Mouse (Mus musculus): Measurements from ENCODE around the gene Adam19. TPM values are rescaled to one million over a fixed set of nuclear protein-coding genes. Genes with fewer than 3 reads are reported as not detected.

Adam19 gene
- total RNA-seq, 1 experiment = 43.8 TPM

- peak within 1 kb of the TSS; percentile 34 for H3K9ac ChIP-seq (ENCODE audit: insufficient read depth, low read depth, low read length, poor library complexity, severe bottlenecking)
- H3K27ac ChIP-seq (ENCODE audit: insufficient read depth, low read depth, low read length, poor library complexity, severe bottlenecking) = no peak within 1 kb of the TSS
- H3K9me3 ChIP-seq (ENCODE audit: control insufficient read depth, insufficient read depth, low read depth, low read length) = no peaks in the 10 kb centered on the region
- in situ Hi-C loops (cut with MboI; ENCODE audit: low sequenced_read_pairs in 2 of 2, unreplicated experiment in 2 of 2) = no loop called here
- H3K4me3 ChIP-seq (ENCODE audit: insufficient read depth in 1 of 2, low read depth in 1 of 2, low read length in 2 of 2, poor library complexity in 1 of 2, severe bottlenecking in 1 of 2) = peak within 1 kb of the TSS; percentile 68 to 76
- TF ChIP-seq ZNF384 (IDR thresholded peaks at IDR 0.05; ENCODE audit: low read depth, low read length) = no peak
- no peak for TF ChIP-seq CHD2 (IDR thresholded peaks at IDR 0.05; ENCODE audit: low read depth, low read length)
- TF ChIP-seq HCFC1 (IDR thresholded peaks at IDR 0.05; ENCODE audit: borderline replicate concordance, insufficient read depth, low read length) = no peak
- no peak for TF ChIP-seq MAFK (IDR thresholded peaks at IDR 0.05; ENCODE audit: insufficient read depth, low read depth, low read length)
- TF ChIP-seq ZC3H11A (IDR thresholded peaks at IDR 0.05; ENCODE audit: borderline replicate concordance, low read depth, low read length) = no peak
- peaks cover 0 to 1% of the 10 kb centered on the region in 2 experiments; a peak in 1 of 4 replicates for H3K4me1 ChIP-seq (ENCODE audit: control insufficient read depth in 2 of 2, insufficient read depth in 2 of 2, low read length in 2 of 2, poor library complexity in 1 of 2)
- no peaks in the 10 kb centered on the region for H3K36me3 ChIP-seq (ENCODE audit: control insufficient read depth, insufficient read depth, low read length, poor library complexity, severe bottlenecking)
- peak; percentile 19 for DNase-seq (ENCODE audit: low read depth, low spot score)
These were observed 110.2 kb downstream of the Adam19 start, which contains the start of gene Nipal4 for GRCm38 (mm10) chr11:46165866-46166585. TSS of gene Nipal4 (minus strand) at chr11:46166508.

GRCm38 (mm10) chr11:46168506-46168905 is 112.7 kb downstream of the Adam19 start:
- in situ Hi-C loops (cut with MboI; ENCODE audit: low sequenced_read_pairs in 2 of 2, unreplicated experiment in 2 of 2) = no loop called here
- no peak for DNase-seq (ENCODE audit: low read depth, low spot score)

GRCm38 (mm10) chr11:46169908-46170307 is 114.1 kb downstream of the Adam19 start:
- in situ Hi-C loops (cut with MboI; ENCODE audit: low sequenced_read_pairs in 2 of 2, unreplicated experiment in 2 of 2) = no loop called here
- H3K27ac ChIP-seq (ENCODE audit: insufficient read depth, low read depth, low read length, poor library complexity, severe bottlenecking) = no peak overlapping the region
- H3K9me3 ChIP-seq (ENCODE audit: control insufficient read depth, insufficient read depth, low read depth, low read length) = no peaks in the 10 kb centered on the region

More at GRCm38 (mm10) chr11:46168506-46168905, 112.7 kb downstream of the Adam19 start:
- H3K4me3 ChIP-seq (ENCODE audit: insufficient read depth in 1 of 2, low read depth in 1 of 2, low read length in 2 of 2, poor library complexity in 1 of 2, severe bottlenecking in 1 of 2) = no peak overlapping the region
- no peaks in the 10 kb centered on the region for H3K9me3 ChIP-seq (ENCODE audit: control insufficient read depth, insufficient read depth, low read depth, low read length)
- no peak for TF ChIP-seq ZC3H11A (IDR thresholded peaks at IDR 0.05; ENCODE audit: borderline replicate concordance, low read depth, low read length)
- TF ChIP-seq ZNF384 (IDR thresholded peaks at IDR 0.05; ENCODE audit: low read depth, low read length) = no peak
- no peak for TF ChIP-seq HCFC1 (IDR thresholded peaks at IDR 0.05; ENCODE audit: borderline replicate concordance, insufficient read depth, low read length)
- TF ChIP-seq MAFK (IDR thresholded peaks at IDR 0.05; ENCODE audit: insufficient read depth, low read depth, low read length) = no peak
- no peak for TF ChIP-seq CHD2 (IDR thresholded peaks at IDR 0.05; ENCODE audit: low read depth, low read length)
- no peak overlapping the region for H3K9ac ChIP-seq (ENCODE audit: insufficient read depth, low read depth, low read length, poor library complexity, severe bottlenecking)
- H3K27ac ChIP-seq (ENCODE audit: insufficient read depth, low read depth, low read length, poor library complexity, severe bottlenecking) = no peak overlapping the region
- no peaks in the 10 kb centered on the region for H3K36me3 ChIP-seq (ENCODE audit: control insufficient read depth, insufficient read depth, low read length, poor library complexity, severe bottlenecking)
- H3K4me1 ChIP-seq (ENCODE audit: control insufficient read depth in 2 of 2, insufficient read depth in 2 of 2, low read length in 2 of 2, poor library complexity in 1 of 2) = peaks cover 0 to 1% of the 10 kb centered on the region in 2 experiments; a peak in 1 of 4 replicates

GRCm38 (mm10) chr11:46172128-46172527 is 116.3 kb downstream of the Adam19 start:
- no peaks in the 10 kb centered on the region for H3K36me3 ChIP-seq (ENCODE audit: control insufficient read depth, insufficient read depth, low read length, poor library complexity, severe bottlenecking)
- no peak overlapping the region for H3K27ac ChIP-seq (ENCODE audit: insufficient read depth, low read depth, low read length, poor library complexity, severe bottlenecking)
- TF ChIP-seq MAFK (IDR thresholded peaks at IDR 0.05; ENCODE audit: insufficient read depth, low read depth, low read length) (no peak), ZC3H11A (IDR thresholded peaks at IDR 0.05; ENCODE audit: borderline replicate concordance, low read depth, low read length) (no peak), ZNF384 (IDR thresholded peaks at IDR 0.05; ENCODE audit: low read depth, low read length) (no peak), HCFC1 (IDR thresholded peaks at IDR 0.05; ENCODE audit: borderline replicate concordance, insufficient read depth, low read length) (no peak), CHD2 (IDR thresholded peaks at IDR 0.05; ENCODE audit: low read depth, low read length) (no peak)
- H3K9me3 ChIP-seq (ENCODE audit: control insufficient read depth, insufficient read depth, low read depth, low read length) = no peaks in the 10 kb centered on the region
- DNase-seq (ENCODE audit: low read depth, low spot score) = no peak
- in situ Hi-C loops (cut with MboI; ENCODE audit: low sequenced_read_pairs in 2 of 2, unreplicated experiment in 2 of 2) = no loop called here
- H3K9ac ChIP-seq (ENCODE audit: insufficient read depth, low read depth, low read length, poor library complexity, severe bottlenecking) = no peak overlapping the region
- no peaks in the 10 kb centered on the region for H3K4me1 ChIP-seq (ENCODE audit: control insufficient read depth in 2 of 2, insufficient read depth in 2 of 2, low read length in 2 of 2, poor library complexity in 1 of 2)
- H3K4me3 ChIP-seq (ENCODE audit: insufficient read depth in 1 of 2, low read depth in 1 of 2, low read length in 2 of 2, poor library complexity in 1 of 2, severe bottlenecking in 1 of 2) = no peak overlapping the region

More at GRCm38 (mm10) chr11:46169908-46170307, 114.1 kb downstream of the Adam19 start:
- TF ChIP-seq CHD2 (IDR thresholded peaks at IDR 0.05; ENCODE audit: low read depth, low read length) (no peak), ZC3H11A (IDR thresholded peaks at IDR 0.05; ENCODE audit: borderline replicate concordance, low read depth, low read length) (no peak), ZNF384 (IDR thresholded peaks at IDR 0.05; ENCODE audit: low read depth, low read length) (no peak)
- H3K9ac ChIP-seq (ENCODE audit: insufficient read depth, low read depth, low read length, poor library complexity, severe bottlenecking) = no peak overlapping the region
- no peak for DNase-seq (ENCODE audit: low read depth, low spot score)
- no peak overlapping the region for H3K4me3 ChIP-seq (ENCODE audit: insufficient read depth in 1 of 2, low read depth in 1 of 2, low read length in 2 of 2, poor library complexity in 1 of 2, severe bottlenecking in 1 of 2)
- H3K36me3 ChIP-seq (ENCODE audit: control insufficient read depth, insufficient read depth, low read length, poor library complexity, severe bottlenecking) = no peaks in the 10 kb centered on the region
- H3K4me1 ChIP-seq (ENCODE audit: control insufficient read depth in 2 of 2, insufficient read depth in 2 of 2, low read length in 2 of 2, poor library complexity in 1 of 2) = no peaks in the 10 kb centered on the region

Data from ES-E14 (cell line).